Mouse (Mus musculus) thymus, adult 2 months (tissue): ENCODE measurements around the gene Chn2. TPM values are rescaled to one million over a fixed set of nuclear protein-coding genes. Genes with fewer than 3 reads are reported as not detected.

ENCODE experiments used
- DNase-seq: peaks from one replicate; pipeline ENCODE4 v3.0.0; 2021
- H3K27ac ChIP-seq: fragments of 200-500 bp; 2 replicates; pipeline ENCODE4 v1.5.1; 2012; ENCODE audit warnings: low read length, control low read depth; ENCODE audit not compliant: control insufficient read depth, insufficient read depth
- H3K27me3 ChIP-seq: fragments of 200-500 bp; 2 replicates; pipeline ENCODE4 v1.6.1; 2012; ENCODE audit warnings: mild to moderate bottlenecking, low read length, moderate library complexity, mixed read lengths; ENCODE audit not compliant: control insufficient read depth, insufficient read depth
- H3K36me3 ChIP-seq: fragments of 200-500 bp; 2 replicates; pipeline ENCODE4 v1.6.1; 2012; ENCODE audit warnings: mild to moderate bottlenecking, low read length, moderate library complexity; ENCODE audit not compliant: control insufficient read depth, insufficient read depth
- H3K4me1 ChIP-seq: fragments of 200-500 bp; replicated peaks from 2 replicates; pipeline ENCODE4 v1.6.1; 2012; ENCODE audit warnings: low read length; ENCODE audit not compliant: control insufficient read depth, insufficient read depth
- H3K4me3 ChIP-seq: fragments of 200-500 bp; 2 replicates; pipeline ENCODE4 v1.5.1; 2012; ENCODE audit warnings: mild to moderate bottlenecking, low read length, control low read depth, moderate library complexity; ENCODE audit not compliant: control insufficient read depth, insufficient read depth
- CTCF ChIP-seq: fragments of 200-500 bp; IDR thresholded peaks from 2 replicates; pipeline ENCODE4 v1.5.1; 2012; ENCODE audit warnings: mild to moderate bottlenecking, control low read depth, low read length, moderate library complexity, borderline replicate concordance; ENCODE audit not compliant: control insufficient read depth, poor library complexity, insufficient read depth; ENCODE audit errors: extremely low read depth
- POLR2A ChIP-seq: fragments of 200-500 bp; IDR thresholded peaks from 2 replicates; pipeline ENCODE4 v1.6.1; 2012; ENCODE audit warnings: mild to moderate bottlenecking, low read length, control low read depth, moderate library complexity; ENCODE audit not compliant: control insufficient read depth, poor library complexity, insufficient read depth; ENCODE audit errors: extremely low read depth
- WGBS: fragments of 180-500 bp; shearing (Covaris S2); methylation state at CpG from one replicate; pipeline ENCODE4 v1.1.7; 2018; 5-methylcytosine and 5-hydroxymethylcytosine counted together
- polyA plus RNA-seq: library from polyadenylated mRNA; depleted of rRNA; stranded (reverse); fragments of >200 nt; gene quantifications from 2 replicates; pipeline ENCODE4 v1.2.3, GENCODE M21; 2012

Gene Chn2
- polyA plus RNA-seq, 1 experiment, result 7.6 TPM

DNA sequence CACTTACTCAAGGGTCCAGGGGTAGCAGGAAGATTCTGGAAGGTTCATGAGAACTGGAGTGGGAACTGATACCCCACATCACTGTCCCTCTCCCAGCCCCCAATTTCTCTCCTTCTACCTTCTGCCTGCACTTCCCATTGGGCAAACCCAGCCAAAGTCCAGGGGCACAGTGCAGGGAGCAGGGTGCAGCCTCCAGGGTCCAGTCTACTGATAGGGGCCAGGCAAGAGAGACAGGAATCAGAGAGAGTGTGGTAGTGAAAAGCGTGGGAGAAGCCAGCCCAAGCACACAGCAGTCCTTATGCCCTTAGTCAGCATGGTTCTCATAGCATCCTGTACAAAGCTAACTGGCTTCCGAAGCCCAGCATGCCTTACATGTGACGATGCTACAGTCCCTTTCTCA is 187.7 kb downstream of the Chn2 start:
- WGBS, result 95% methylated on average over 3 of the region's 3 CpGs
- H3K4me1 ChIP-seq, result no peaks in the 10 kb centered on the region
- H3K36me3 ChIP-seq, result no peaks in the 10 kb centered on the region
- H3K27me3 ChIP-seq, result no peaks in the 10 kb centered on the region
- H3K27ac ChIP-seq, result no peak overlapping the region
- H3K4me3 ChIP-seq, result no peak overlapping the region
- no peak for TF ChIP-seq CTCF
- TF ChIP-seq POLR2A, result no peak
- DNase-seq, result no peak

- Histone ChIP-seq H3K36me3 (no peaks in the 10 kb centered on the region), H3K4me3 (no peak overlapping the region), H3K27me3 (no peaks in the 10 kb centered on the region), H3K27ac (no peak overlapping the region), H3K4me1 (no peaks in the 10 kb centered on the region)
- TF ChIP-seq POLR2A, result no peak
- no peak for TF ChIP-seq CTCF
- no peak for DNase-seq
- WGBS, result 89% methylated on average over 9 of the region's 9 CpGs
Observed at GRCm38 (mm10) chr6:54228421-54228820, 189.1 kb downstream of the Chn2 start.

DNA sequence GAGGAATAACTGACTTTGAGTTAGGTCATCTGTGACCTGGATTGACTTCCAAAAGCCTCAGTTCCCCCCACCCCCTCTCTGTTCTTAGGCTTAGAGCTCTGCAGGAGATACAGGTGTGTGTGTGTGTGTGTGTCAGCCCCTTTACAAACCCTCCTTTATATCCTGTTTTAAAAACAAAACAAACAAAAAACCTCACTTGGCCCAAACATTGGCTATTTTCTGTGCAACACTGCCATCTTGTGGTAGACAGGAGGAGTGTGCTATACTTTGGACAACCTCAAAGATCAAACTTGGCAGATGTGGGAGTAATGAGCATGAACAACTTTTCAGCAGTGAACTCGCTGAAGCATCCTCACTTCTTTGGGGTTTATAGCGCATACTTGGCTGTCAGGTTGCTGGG is 189.5 kb downstream of the Chn2 start:
- peak; percentile 43 for DNase-seq
- no peaks in the 10 kb centered on the region for H3K27me3 ChIP-seq
- no peak for TF ChIP-seq CTCF
- no peak for TF ChIP-seq POLR2A
- H3K27ac ChIP-seq, result no peak overlapping the region
- H3K4me1 ChIP-seq, result no peaks in the 10 kb centered on the region
- no peak overlapping the region for H3K4me3 ChIP-seq
- no peaks in the 10 kb centered on the region for H3K36me3 ChIP-seq
- WGBS, result 11% methylated on average over 2 of the region's 2 CpGs

GRCm38 (mm10) chr6:54231769-54232558 is 192.6 kb downstream of the Chn2 start:
- no peak for TF ChIP-seq POLR2A
- TF ChIP-seq CTCF, result no peak
- Histone ChIP-seq H3K27me3 (no peaks in the 10 kb centered on the region), H3K4me3 (no peak overlapping the region), H3K36me3 (no peaks in the 10 kb centered on the region), H3K27ac (no peak overlapping the region), H3K4me1 (no peaks in the 10 kb centered on the region)
- WGBS, result 94% methylated on average over 13 of the region's 13 CpGs
- DNase-seq, result no peak

DNA sequence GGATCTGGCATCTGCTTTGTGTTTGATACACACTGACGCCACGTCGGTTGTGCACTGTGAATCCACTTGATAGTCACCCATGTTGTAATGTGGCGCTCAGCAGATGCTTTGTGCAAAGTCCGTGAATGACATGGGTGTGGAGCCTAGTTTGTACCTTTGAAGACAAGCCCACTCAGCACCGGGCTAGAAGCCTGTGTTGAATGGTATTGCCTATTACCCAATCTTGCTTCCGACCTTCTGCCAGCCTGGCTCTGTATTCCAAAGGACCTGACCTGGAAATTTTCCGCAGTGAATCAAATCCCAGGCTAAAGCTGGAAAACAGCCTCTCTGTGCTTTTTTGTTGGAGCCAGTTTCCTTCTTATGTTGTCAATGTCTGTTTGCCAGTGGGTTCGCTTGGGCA is 197.1 kb downstream of the Chn2 start:
- WGBS, result 97% methylated on average over 9 of the region's 9 CpGs

GRCm38 (mm10) chr6:54241761-54242160 is 202.4 kb downstream of the Chn2 start:
- no peak overlapping the region for H3K27ac ChIP-seq
- H3K36me3 ChIP-seq, result no peaks in the 10 kb centered on the region
- H3K27me3 ChIP-seq, result no peaks in the 10 kb centered on the region
- DNase-seq, result no peak
- TF ChIP-seq CTCF (no peak), POLR2A (no peak)
- 90% methylated on average over 5 of the region's 5 CpGs for WGBS
- H3K4me3 ChIP-seq, result no peak overlapping the region
- no peaks in the 10 kb centered on the region for H3K4me1 ChIP-seq

More for the DNA sequence above, 197.1 kb downstream of the Chn2 start:
- no peak for DNase-seq
- Histone ChIP-seq H3K4me1 (no peaks in the 10 kb centered on the region), H3K27me3 (no peaks in the 10 kb centered on the region), H3K27ac (no peak overlapping the region), H3K36me3 (no peaks in the 10 kb centered on the region), H3K4me3 (no peak overlapping the region)
- TF ChIP-seq CTCF (no peak), POLR2A (no peak)
